ENCODE assay signal across 12 mouse cellular contexts in the genomic region with DNA sequence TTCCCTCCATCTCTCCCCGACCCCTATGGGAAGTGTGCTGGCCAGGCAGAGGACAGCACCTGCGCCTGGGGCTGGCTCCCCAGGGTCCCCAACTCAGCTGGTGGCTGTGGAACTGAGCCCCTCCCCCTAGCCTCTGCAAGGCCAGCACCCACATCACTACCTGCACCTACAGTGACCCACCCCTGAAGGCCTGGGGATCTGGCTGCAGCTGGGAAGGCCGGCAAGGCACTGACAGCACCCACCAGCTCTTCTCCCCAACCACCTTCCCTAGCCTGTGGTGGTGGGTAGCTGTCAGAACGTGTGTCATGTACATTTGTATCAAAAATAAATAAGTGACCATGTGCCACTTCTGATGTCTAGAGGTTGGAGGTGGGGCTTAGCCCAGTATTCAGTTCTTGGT. TPM values are rescaled to one million over a fixed set of nuclear protein-coding genes. Genes with fewer than 3 reads are reported as not detected.
DNase-seq lines count a peak whose midpoint lies in the region; ATAC-seq lines count a peak whose summit lies in the region.
"Had no signal": no experiment of that assay in that cellular context is flagged by ENCODE, and none has a peak within 500 bp of the region (broad histone marks: within the 10 kb centered on the region; RNA-seq: fewer than 3 reads in every experiment).

No protein-coding gene starts in this region.

- intact Hi-C loops in heart, postnatal 14 days (cut with DNase I), result loop anchor here (5.0 to 10.0 kb wide), 2 partner anchors 120 to 287 kb away; no protein-coding TSS in a partner anchor

- H3K4me2 ChIP-seq in heart, embryonic 16.5 days (ENCODE audit: low read depth, low read length), result no peak overlapping the region
- no peak overlapping the region for H3K4me2 ChIP-seq in hindbrain, embryonic 16.5 days (ENCODE audit: low read length)

- WGBS in heart, embryonic 16.5 days, result 76% methylated on average over 4 of the region's 4 CpGs
- WGBS in hindbrain, embryonic 16.5 days, result 75% methylated on average over 4 of the region's 4 CpGs

- ATAC-seq in cerebellum, adult (ENCODE audit: insufficient number of reproducible peaks, low FRiP score, low TSS enrichment), result no peak
- ATAC-seq in heart, embryonic 16.5 days (replicated peaks; ENCODE audit: extremely low read depth, insufficient read depth, low FRiP score), result no peak; the same call in 1 of the 2 replicates
- ATAC-seq in hindbrain, embryonic 16.5 days, result 0 out of 2 replicates have a peak, but pooled peaks have one; percentile 5
- no peak for ATAC-seq in granulocyte monocyte progenitor cell, adult 5-6 weeks (replicated peaks; ENCODE audit: poor library complexity, severe bottlenecking)

- DNase-seq in cerebellum, adult 11-12 months, result peak; percentile 51
- DNase-seq in heart, postnatal 14 days, result no peak
- DNase-seq in cerebellum, adult 9-11 months, result peak; percentile 55
- DNase-seq in right cerebral cortex, postnatal 14 days, result no peak

- no peak overlapping the region for H3K9ac ChIP-seq in heart, embryonic 16.5 days (ENCODE audit: low read length)
- no peak overlapping the region for H3K9ac ChIP-seq in hindbrain, embryonic 16.5 days (ENCODE audit: low read depth, low read length)

- no peaks in the 10 kb centered on the region for H3K27me3 ChIP-seq in heart, embryonic 16.5 days (ENCODE audit: control insufficient read depth, insufficient read depth, low read length)
- H3K27me3 ChIP-seq in hindbrain, embryonic 16.5 days (replicated peaks; ENCODE audit: control insufficient read depth, insufficient read depth, low read length), result no peaks in the 10 kb centered on the region

- 0 out of 2 replicates have a peak overlapping the region, but pooled peaks have one; percentile 24 for H3K27ac ChIP-seq in heart, embryonic 16.5 days (ENCODE audit: low read length)
- no peak overlapping the region for H3K27ac ChIP-seq in hindbrain, embryonic 16.5 days (ENCODE audit: low read depth, low read length)
- H3K27ac ChIP-seq: liver, embryonic 15.5 days had no signal

- H3K4me1 ChIP-seq in heart, embryonic 16.5 days (ENCODE audit: control insufficient read depth, insufficient read depth, low read length), result peaks cover 18% of the 10 kb centered on the region
- H3K4me1 ChIP-seq in hindbrain, embryonic 16.5 days (ENCODE audit: control insufficient read depth, insufficient read depth, low read depth, low read length), result peaks cover 9% of the 10 kb centered on the region

- no peaks in the 10 kb centered on the region for H3K9me3 ChIP-seq in heart, embryonic 16.5 days (replicated peaks; ENCODE audit: control insufficient read depth, low read length)
- no peaks in the 10 kb centered on the region for H3K9me3 ChIP-seq in hindbrain, embryonic 16.5 days (ENCODE audit: control insufficient read depth, low read length)
- H3K9me3 ChIP-seq: G1E; liver, embryonic 15.5 days; megakaryocyte, embryonic 14.5 days had no signal

- H3K4me3 ChIP-seq in heart, embryonic 16.5 days (ENCODE audit: low read length), result no peak overlapping the region
- H3K4me3 ChIP-seq in hindbrain, embryonic 16.5 days (ENCODE audit: low read length), result no peak overlapping the region

- peaks cover 37% of the 10 kb centered on the region for H3K36me3 ChIP-seq in heart, embryonic 16.5 days (ENCODE audit: control insufficient read depth, insufficient read depth)
- peaks cover 27% of the 10 kb centered on the region for H3K36me3 ChIP-seq in hindbrain, embryonic 16.5 days (ENCODE audit: control insufficient read depth, insufficient read depth, low read length)

RNA-seq across cellular contexts. Expression of gene Abhd15, which starts 7.5 kb away (rescaled TPM):
- polyA plus RNA-seq in heart, embryonic 16.5 days (2015; fragmentation: Nextera tagmentation; extraction: Ambion mirVana), result 3.2 TPM in 2 replicates
- 1 to 10 TPM; 2.0 to 2.7 TPM for total RNA-seq in heart, postnatal 14 days (2021)
- 2.2 and 2.9 TPM in 2 replicates for polyA plus RNA-seq in hindbrain, embryonic 16.5 days (2015; fragmentation: Nextera tagmentation; extraction: Ambion mirVana)
- total RNA-seq in granulocyte monocyte progenitor cell, adult 5-6 weeks (2014; fragmentation: Nextera tagmentation), result 3.4 and 9.6 TPM in 2 replicates
- total RNA-seq in granulocyte monocyte progenitor cell, adult 5-6 weeks (2017), result 2.6 and 3.6 TPM in 2 replicates

RNA-seq across cellular contexts. Expression of gene Trp53i13, which starts 8.4 kb away (rescaled TPM):
- 24.7 and 29.5 TPM in 2 replicates for polyA plus RNA-seq in heart, embryonic 16.5 days (2015; fragmentation: Nextera tagmentation; extraction: Ambion mirVana)
- 10 to 100 TPM in 1 of 2 experiments, 1 to 10 TPM in 1; 9.1 to 10.3 TPM for total RNA-seq in heart, postnatal 14 days (2021)
- 13.8 and 17.6 TPM in 2 replicates for polyA plus RNA-seq in hindbrain, embryonic 16.5 days (2015; fragmentation: Nextera tagmentation; extraction: Ambion mirVana)
- 2.5 and 3.3 TPM in 2 replicates for total RNA-seq in granulocyte monocyte progenitor cell, adult 5-6 weeks (2014; fragmentation: Nextera tagmentation)
- 1.8 and 2.8 TPM in 2 replicates for total RNA-seq in granulocyte monocyte progenitor cell, adult 5-6 weeks (2017)

RNA-seq across cellular contexts. Expression of gene Gm10392, which starts 11.6 kb away (rescaled TPM):
- polyA plus RNA-seq in heart, embryonic 16.5 days (2015; fragmentation: Nextera tagmentation; extraction: Ambion mirVana), result 0.22 and 0.26 TPM in 2 replicates
- total RNA-seq in heart, postnatal 14 days (2021), result not detected
- polyA plus RNA-seq in hindbrain, embryonic 16.5 days (2015; fragmentation: Nextera tagmentation; extraction: Ambion mirVana), result 0.12 and 0.19 TPM in 2 replicates
- total RNA-seq in granulocyte monocyte progenitor cell, adult 5-6 weeks (2014; fragmentation: Nextera tagmentation), result not detected in 2 replicates
- 0.52 TPM in 1 of 2 replicates, not detected in the other for total RNA-seq in granulocyte monocyte progenitor cell, adult 5-6 weeks (2017)
- total RNA-seq: heart, adult 2 months had no signal
- polyA plus RNA-seq: G1E had no signal

RNA-seq across cellular contexts. Expression of gene Git1, which starts 14.1 kb away (rescaled TPM):
- polyA plus RNA-seq in heart, embryonic 16.5 days (2015; fragmentation: Nextera tagmentation; extraction: Ambion mirVana), result 7.5 and 7.7 TPM in 2 replicates
- 10 to 100 TPM; 49.1 to 50.0 TPM for total RNA-seq in heart, postnatal 14 days (2021)
- polyA plus RNA-seq in hindbrain, embryonic 16.5 days (2015; fragmentation: Nextera tagmentation; extraction: Ambion mirVana), result 14.0 and 18.0 TPM in 2 replicates
- 33.6 and 47.7 TPM in 2 replicates for total RNA-seq in granulocyte monocyte progenitor cell, adult 5-6 weeks (2014; fragmentation: Nextera tagmentation)
- total RNA-seq in granulocyte monocyte progenitor cell, adult 5-6 weeks (2017), result 10.3 and 16.4 TPM in 2 replicates

RNA-seq across cellular contexts. Expression of gene Ankrd13b, which starts 17.9 kb away (rescaled TPM):
- polyA plus RNA-seq in heart, embryonic 16.5 days (2015; fragmentation: Nextera tagmentation; extraction: Ambion mirVana), result 2.0 and 3.7 TPM in 2 replicates
- total RNA-seq in heart, postnatal 14 days (2021), result 10 to 100 TPM; 10.6 to 10.9 TPM
- 23.3 and 30.4 TPM in 2 replicates for polyA plus RNA-seq in hindbrain, embryonic 16.5 days (2015; fragmentation: Nextera tagmentation; extraction: Ambion mirVana)
- 14.9 and 20.0 TPM in 2 replicates for total RNA-seq in granulocyte monocyte progenitor cell, adult 5-6 weeks (2014; fragmentation: Nextera tagmentation)
- total RNA-seq in granulocyte monocyte progenitor cell, adult 5-6 weeks (2017), result 3.1 and 4.8 TPM in 2 replicates

Comparison
In these comparisons a context has a peak if more than half of its experiments do, and no peak if none do; other contexts are left out.
1. DNase-seq: peak in cerebellum, adult 11-12 months (single experiment) and cerebellum, adult 9-11 months (single experiment); none in heart, postnatal 14 days (0 of 2) and right cerebral cortex, postnatal 14 days (single experiment).